Mouse (Mus musculus): ENCODE measurements at regions not wholly inside any gene's neighbourhood (a gene's known extent, or its start where the extent isn't known, plus 50 kb on each side); places are given as distances from the start of the nearest gene placed in this dataset.

- Histone ChIP-seq H3K9me3 (ENCODE audit: control insufficient read depth, low read length) (no peaks in the 10 kb centered on the region), H3K4me2 (replicated peaks; ENCODE audit: low read depth) (no peak overlapping the region), H3K4me1 (replicated peaks; ENCODE audit: control insufficient read depth, insufficient read depth) (peaks cover 5% of the 10 kb centered on the region), H3K27me3 (ENCODE audit: control insufficient read depth, insufficient read depth, low read length) (no peaks in the 10 kb centered on the region), H3K27ac (replicated peaks) (no peak overlapping the region), H3K4me3 (ENCODE audit: low read depth, low read length) (no peak overlapping the region), H3K9ac (ENCODE audit: low read length) (no peak overlapping the region), H3K36me3 (ENCODE audit: control insufficient read depth, insufficient read depth, low read length) (no peaks in the 10 kb centered on the region)
- 0 out of 2 replicates have a peak, but pooled peaks have one; percentile 6 for ATAC-seq (ENCODE audit: low FRiP score, low TSS enrichment)
- DNase-seq (ENCODE audit: low spot score), result no peak
- no peak for TF ChIP-seq CTCF (IDR thresholded peaks at IDR 0.05; ENCODE audit: low read depth)
- no peak for TF ChIP-seq EP300 (optimal IDR thresholded peaks at IDR 0.05)
- whole genome bisulfite sequencing, result 74% methylated on average over 7 of the region's 7 CpGs
Measured at GRCm38 (mm10) chr13:51917658-51918057, 71.2 kb downstream of the Gadd45g start.

GRCm38 (mm10) chr13:51918108-51918507, 71.6 kb downstream of the Gadd45g start:
- 73% methylated on average over 8 of the region's 8 CpGs for WGBS

GRCm38 (mm10) chr13:51918781-51919170, 72.3 kb downstream of the Gadd45g start:
- Histone ChIP-seq H3K9ac (ENCODE audit: low read length) (0 out of 2 replicates have a peak overlapping the region, but pooled peaks have one; percentile 27), H3K4me3 (ENCODE audit: low read depth, low read length) (no peak overlapping the region), H3K36me3 (ENCODE audit: control insufficient read depth, insufficient read depth, low read length) (no peaks in the 10 kb centered on the region), H3K4me1 (replicated peaks; ENCODE audit: control insufficient read depth, insufficient read depth) (peaks cover 5% of the 10 kb centered on the region), H3K27ac (replicated peaks) (no peak overlapping the region), H3K4me2 (replicated peaks; ENCODE audit: low read depth) (no peak overlapping the region), H3K27me3 (ENCODE audit: control insufficient read depth, insufficient read depth, low read length) (no peaks in the 10 kb centered on the region), H3K9me3 (ENCODE audit: control insufficient read depth, low read length) (no peaks in the 10 kb centered on the region)
- ATAC-seq (ENCODE audit: low FRiP score, low TSS enrichment) (no peak), DNase-seq (ENCODE audit: low spot score) (no peak)
- TF ChIP-seq CTCF (IDR thresholded peaks at IDR 0.05; ENCODE audit: low read depth) (no peak), EP300 (optimal IDR thresholded peaks at IDR 0.05) (no peak)
- 52% methylated on average over 10 of the region's 10 CpGs for WGBS

More at GRCm38 (mm10) chr13:51918108-51918507, 71.6 kb downstream of the Gadd45g start:
- Histone ChIP-seq H3K27ac (replicated peaks) (no peak overlapping the region), H3K9ac (ENCODE audit: low read length) (no peak overlapping the region), H3K4me1 (replicated peaks; ENCODE audit: control insufficient read depth, insufficient read depth) (peaks cover 5% of the 10 kb centered on the region), H3K36me3 (ENCODE audit: control insufficient read depth, insufficient read depth, low read length) (no peaks in the 10 kb centered on the region), H3K4me2 (replicated peaks; ENCODE audit: low read depth) (no peak overlapping the region), H3K4me3 (ENCODE audit: low read depth, low read length) (no peak overlapping the region), H3K27me3 (ENCODE audit: control insufficient read depth, insufficient read depth, low read length) (no peaks in the 10 kb centered on the region), H3K9me3 (ENCODE audit: control insufficient read depth, low read length) (no peaks in the 10 kb centered on the region)
- no peak for ATAC-seq (ENCODE audit: low FRiP score, low TSS enrichment)
- TF ChIP-seq EP300 (optimal IDR thresholded peaks at IDR 0.05), result no peak
- TF ChIP-seq CTCF (IDR thresholded peaks at IDR 0.05; ENCODE audit: low read depth), result no peak
- DNase-seq (ENCODE audit: low spot score), result no peak

- H3K4me1 ChIP-seq (replicated peaks; ENCODE audit: control insufficient read depth, insufficient read depth), result peaks cover 5% of the 10 kb centered on the region
- no peaks in the 10 kb centered on the region for H3K36me3 ChIP-seq (ENCODE audit: control insufficient read depth, insufficient read depth, low read length)
- no peak for TF ChIP-seq EP300 (optimal IDR thresholded peaks at IDR 0.05)
- no peak for TF ChIP-seq CTCF (IDR thresholded peaks at IDR 0.05; ENCODE audit: low read depth)
- ATAC-seq (ENCODE audit: low FRiP score, low TSS enrichment), result no peak
- no peak overlapping the region for H3K4me2 ChIP-seq (replicated peaks; ENCODE audit: low read depth)
- H3K27me3 ChIP-seq (ENCODE audit: control insufficient read depth, insufficient read depth, low read length), result no peaks in the 10 kb centered on the region
- 59% methylated on average over 14 of the region's 14 CpGs for WGBS
- no peaks in the 10 kb centered on the region for H3K9me3 ChIP-seq (ENCODE audit: control insufficient read depth, low read length)
- H3K9ac ChIP-seq (ENCODE audit: low read length), result no peak overlapping the region
- no peak overlapping the region for H3K27ac ChIP-seq (replicated peaks)
- H3K4me3 ChIP-seq (ENCODE audit: low read depth, low read length), result no peak overlapping the region
- DNase-seq (ENCODE audit: low spot score), result no peak
Measured at GRCm38 (mm10) chr13:51919171-51919793, 72.8 kb downstream of the Gadd45g start.

- no peaks in the 10 kb centered on the region for H3K9me3 ChIP-seq (ENCODE audit: control insufficient read depth, low read length)
- H3K4me1 ChIP-seq (replicated peaks; ENCODE audit: control insufficient read depth, insufficient read depth), result peaks cover 5% of the 10 kb centered on the region
- no peak for ATAC-seq (ENCODE audit: low FRiP score, low TSS enrichment)
- H3K4me2 ChIP-seq (replicated peaks; ENCODE audit: low read depth), result no peak overlapping the region
- no peaks in the 10 kb centered on the region for H3K36me3 ChIP-seq (ENCODE audit: control insufficient read depth, insufficient read depth, low read length)
- TF ChIP-seq CTCF (IDR thresholded peaks at IDR 0.05; ENCODE audit: low read depth) (no peak), EP300 (optimal IDR thresholded peaks at IDR 0.05) (no peak)
- H3K27me3 ChIP-seq (ENCODE audit: control insufficient read depth, insufficient read depth, low read length), result no peaks in the 10 kb centered on the region
- WGBS, result 80% methylated on average over 3 of the region's 3 CpGs
- H3K9ac ChIP-seq (ENCODE audit: low read length), result no peak overlapping the region
- DNase-seq (ENCODE audit: low spot score), result no peak
- H3K4me3 ChIP-seq (ENCODE audit: low read depth, low read length), result no peak overlapping the region
- no peak overlapping the region for H3K27ac ChIP-seq (replicated peaks)
Measured at GRCm38 (mm10) chr13:51919937-51920336, 73.5 kb downstream of the Gadd45g start.

- 21% methylated on average over 15 of the region's 15 CpGs for WGBS
- TF ChIP-seq CTCF (IDR thresholded peaks at IDR 0.05; ENCODE audit: low read depth) (no peak), EP300 (optimal IDR thresholded peaks at IDR 0.05) (no peak)
- DNase-seq (ENCODE audit: low spot score) (no peak), ATAC-seq (ENCODE audit: low FRiP score, low TSS enrichment) (0 out of 2 replicates have a peak, but pooled peaks have one; percentile 34)
- Histone ChIP-seq H3K4me3 (ENCODE audit: low read depth, low read length) (no peak overlapping the region), H3K9ac (ENCODE audit: low read length) (peak overlapping the region; percentile 3; the same call in 1 of the 2 replicates), H3K9me3 (ENCODE audit: control insufficient read depth, low read length) (no peaks in the 10 kb centered on the region), H3K27ac (replicated peaks) (no peak overlapping the region), H3K27me3 (ENCODE audit: control insufficient read depth, insufficient read depth, low read length) (no peaks in the 10 kb centered on the region), H3K4me1 (replicated peaks; ENCODE audit: control insufficient read depth, insufficient read depth) (peaks cover 5% of the 10 kb centered on the region), H3K4me2 (replicated peaks; ENCODE audit: low read depth) (no peak overlapping the region), H3K36me3 (ENCODE audit: control insufficient read depth, insufficient read depth, low read length) (no peaks in the 10 kb centered on the region)
Measured at GRCm38 (mm10) chr13:51920511-51921351, 74.3 kb downstream of the Gadd45g start.
